Mouse (Mus musculus) kidney, adult 18-20 months (tissue): ENCODE measurements at regions not wholly inside any gene's neighbourhood (a gene's known extent, or its start where the extent isn't known, plus 50 kb on each side); places are given as distances from the start of the nearest gene placed in this dataset.

ENCODE experiments used
- DNase-seq: peaks from one replicate; pipeline ENCODE4 v3.0.0; 2021

DNA sequence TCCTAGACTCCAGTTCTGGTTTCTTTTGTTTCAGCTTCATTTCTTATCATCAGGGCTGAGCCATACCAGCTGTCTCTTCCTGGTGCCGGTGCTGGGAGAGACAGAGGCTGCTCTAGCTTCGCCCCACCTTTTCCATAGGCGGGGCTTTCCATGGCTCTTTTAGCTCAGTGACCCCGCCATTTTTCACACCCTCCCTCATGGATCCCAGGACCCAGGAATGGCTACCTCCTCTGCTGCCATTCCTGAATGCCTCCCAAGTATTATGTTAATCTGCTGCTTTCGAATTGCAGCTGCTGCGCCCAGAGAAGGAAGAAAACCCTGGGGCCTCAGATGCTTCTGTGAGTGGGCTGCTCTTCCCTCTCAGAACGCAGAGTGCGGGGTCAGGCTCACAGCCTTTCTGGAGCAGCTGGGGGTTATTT lies 214.9 kb downstream of the Pik3r1 start:
- DNase-seq, result no peak

DNA sequence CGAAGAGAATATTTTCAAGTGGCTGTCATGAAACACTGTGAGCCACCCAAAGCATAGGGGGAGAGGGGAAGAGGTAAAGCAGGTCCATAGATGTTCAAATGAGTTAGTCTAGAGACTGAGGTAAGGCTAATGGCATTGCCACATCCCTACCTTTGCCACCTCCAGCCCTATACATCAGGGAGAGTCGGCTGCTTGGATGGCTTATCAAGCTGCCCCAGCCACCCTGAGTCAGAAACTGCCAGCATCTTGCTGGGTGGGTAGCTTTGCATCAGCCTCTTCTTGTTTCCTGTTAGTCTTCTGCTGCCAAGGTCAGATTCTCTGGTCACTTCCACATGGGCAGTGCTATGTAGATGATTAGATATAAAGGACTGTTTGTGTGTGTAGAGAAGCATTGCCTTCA lies 215.6 kb downstream of the Pik3r1 start:
- no peak for DNase-seq

DNA sequence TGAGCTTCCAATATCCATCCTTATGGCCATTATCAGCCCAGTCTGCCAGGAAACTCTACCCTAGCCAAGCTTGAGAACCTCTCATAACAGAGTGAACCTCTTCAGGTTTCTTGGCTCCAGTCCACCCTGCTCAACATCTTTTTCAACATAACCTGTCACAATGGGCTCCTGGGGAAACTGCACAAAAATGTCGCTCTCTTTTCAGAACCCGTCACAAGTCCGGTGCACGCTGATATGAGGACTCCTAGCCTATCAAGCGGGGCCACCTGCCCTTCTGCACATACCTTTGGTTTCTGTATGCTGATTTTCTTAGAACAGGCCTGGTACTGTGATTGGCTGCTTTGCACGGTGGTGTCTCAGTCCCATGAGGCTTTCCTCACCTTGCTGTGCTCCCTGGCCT lies 216.9 kb downstream of the Pik3r1 start:
- no peak for DNase-seq

DNA sequence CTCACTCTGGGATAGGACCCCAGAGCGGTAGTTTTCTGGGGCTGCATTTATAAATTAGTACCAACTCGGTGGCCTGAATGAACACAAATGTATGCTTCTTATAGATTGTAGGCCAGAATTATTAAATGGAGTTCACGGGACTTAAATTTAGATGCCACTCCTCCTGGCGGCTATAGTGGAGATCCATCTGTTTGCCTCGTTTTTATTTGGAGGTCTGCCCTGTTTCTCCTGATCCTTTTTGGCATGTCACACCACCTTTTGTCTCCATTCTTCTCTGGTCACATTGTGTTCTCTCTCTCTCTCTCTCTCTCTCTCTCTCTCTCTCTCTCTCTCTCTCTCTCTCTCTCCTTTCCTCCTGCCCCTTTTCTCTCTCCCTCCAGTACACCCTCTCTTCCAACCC lies 217.5 kb downstream of the Pik3r1 start:
- no peak for DNase-seq

DNA sequence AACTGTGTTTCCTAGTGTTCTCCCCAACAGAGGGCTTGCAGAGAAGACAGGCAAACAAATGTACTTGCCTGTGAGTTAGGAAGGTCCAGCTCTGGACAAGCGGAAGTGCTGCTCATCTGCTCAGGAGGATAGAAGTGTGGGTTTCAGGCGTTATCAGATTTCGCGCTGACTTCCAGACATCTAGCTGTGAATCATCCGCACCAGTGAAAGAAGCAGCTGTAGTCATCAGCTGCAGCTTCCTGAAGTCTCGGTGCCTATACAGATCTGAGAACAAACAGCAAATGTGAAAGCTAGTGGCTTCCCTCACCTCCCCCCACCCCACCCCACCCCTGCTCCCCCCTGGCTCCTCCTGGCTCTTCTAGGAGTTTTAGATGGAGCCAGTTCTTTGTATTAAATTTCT lies 220.1 kb downstream of the Pik3r1 start:
- no peak for DNase-seq

DNA sequence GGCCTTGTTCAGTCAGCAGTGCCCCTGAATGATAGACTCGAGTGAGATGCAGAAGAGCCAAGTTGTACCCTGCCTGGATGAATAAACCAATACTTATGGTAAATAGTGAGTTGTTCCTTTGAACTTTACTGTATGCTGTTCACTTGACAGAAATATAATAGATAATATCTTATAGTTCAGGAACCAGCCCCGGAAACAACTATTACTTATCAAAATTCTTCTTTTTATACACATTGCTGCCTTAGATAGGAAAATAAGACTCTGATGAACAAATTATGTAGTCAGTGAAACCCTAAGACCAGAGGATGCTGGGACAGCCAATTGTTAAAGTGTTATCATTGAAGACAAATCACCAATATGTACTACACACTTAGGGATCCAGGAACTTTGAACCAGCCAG lies 220.7 kb downstream of the Pik3r1 start:
- no peak for DNase-seq

DNA sequence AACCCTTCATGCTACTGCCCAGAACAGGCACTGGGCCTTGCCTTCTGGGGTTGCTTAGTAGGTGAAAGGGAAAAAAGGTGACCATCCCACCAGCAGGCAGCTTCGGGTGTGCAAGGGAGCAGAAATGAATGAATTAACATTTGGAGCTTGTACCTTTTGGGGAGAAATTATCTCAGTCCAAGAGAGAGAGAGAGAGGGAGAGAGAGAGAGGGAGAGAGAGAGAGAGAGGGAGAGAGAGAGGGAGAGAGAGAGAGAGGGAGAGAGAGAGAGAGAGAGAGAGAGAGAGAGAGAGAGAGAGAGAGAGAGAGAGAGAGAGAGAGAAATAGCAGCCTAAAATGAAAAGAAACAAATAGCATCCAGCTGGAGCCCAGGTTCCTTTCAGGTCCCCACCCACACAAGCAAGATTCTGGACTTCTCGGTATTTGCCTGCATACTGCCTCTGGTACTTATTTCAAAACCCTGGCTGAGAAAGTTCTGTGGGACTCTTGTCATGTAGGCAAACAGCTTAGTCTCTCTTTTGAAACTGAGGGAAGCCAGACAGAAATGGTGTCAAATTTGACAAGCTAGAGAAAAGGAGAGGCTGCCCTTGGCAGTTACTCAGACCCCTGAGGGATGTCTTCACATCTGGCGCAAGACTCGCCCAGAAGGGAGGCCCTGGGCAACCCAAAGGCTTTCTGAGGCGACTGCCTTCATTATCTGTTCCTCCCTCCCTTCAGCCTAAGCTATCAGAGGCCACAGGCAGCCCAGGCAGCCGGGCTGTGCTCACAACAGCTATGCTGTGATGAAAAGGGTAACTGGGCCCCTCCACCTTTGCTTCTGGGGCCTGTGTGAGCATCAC lies 222.5 kb downstream of the Pik3r1 start:
- DNase-seq, result no peak

DNA sequence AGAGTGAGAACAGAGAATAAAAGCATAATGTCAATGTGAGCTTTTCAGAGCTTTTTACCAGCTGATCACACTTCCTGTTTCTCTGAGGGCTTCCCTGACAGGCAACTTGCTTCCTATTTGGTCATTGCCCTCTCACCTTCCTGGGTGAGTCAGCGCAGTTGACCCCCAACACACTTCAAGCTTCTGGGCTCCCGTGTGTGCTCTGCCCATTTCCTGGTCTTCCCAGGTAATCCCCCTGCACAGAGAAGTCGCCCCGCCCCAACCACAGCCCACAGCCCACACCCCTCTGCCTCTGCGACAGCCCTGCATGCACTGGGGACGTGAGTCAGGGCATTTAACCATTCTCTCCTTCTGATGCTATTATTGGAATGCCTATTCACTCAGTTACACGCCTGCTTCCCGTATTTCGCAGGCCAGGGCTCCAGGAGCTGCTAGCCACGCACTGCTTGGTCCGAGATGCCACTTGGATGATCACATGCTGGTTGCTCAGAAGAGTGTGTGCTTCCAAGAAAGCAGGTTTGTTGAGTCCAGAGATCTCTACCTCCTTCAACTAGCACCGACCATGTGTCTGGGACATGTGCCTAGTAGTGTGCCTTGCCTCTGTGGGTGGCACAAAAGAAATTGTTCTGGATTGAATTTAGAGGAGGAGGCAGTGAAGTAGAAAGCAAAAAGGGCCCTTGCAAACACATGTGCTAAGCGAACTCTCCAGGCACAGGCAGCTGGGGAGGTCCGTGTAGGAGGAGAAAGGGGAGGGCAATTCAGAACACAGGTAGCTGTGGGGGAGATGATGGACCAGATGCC lies 227.4 kb downstream of the Pik3r1 start:
- no peak for DNase-seq

DNA sequence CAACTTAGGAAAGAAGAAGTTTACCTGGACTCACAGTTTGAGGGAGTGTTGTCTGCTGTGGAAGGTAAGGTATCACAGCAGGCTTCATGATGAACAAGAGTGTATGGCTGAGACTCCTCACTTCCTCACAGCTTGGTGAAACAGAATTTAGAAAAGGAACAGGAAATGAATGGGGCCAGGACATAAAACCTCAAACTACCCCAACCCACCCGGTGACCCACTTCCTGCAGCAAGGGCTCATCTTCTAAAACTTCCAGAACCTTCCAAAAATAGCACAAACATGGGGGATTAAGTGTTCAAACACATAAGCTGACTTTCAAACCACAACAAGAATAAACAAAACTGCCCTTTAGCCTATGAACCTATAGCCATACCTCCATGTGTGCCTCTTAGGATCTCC lies 229.9 kb downstream of the Pik3r1 start:
- no peak for DNase-seq

DNA sequence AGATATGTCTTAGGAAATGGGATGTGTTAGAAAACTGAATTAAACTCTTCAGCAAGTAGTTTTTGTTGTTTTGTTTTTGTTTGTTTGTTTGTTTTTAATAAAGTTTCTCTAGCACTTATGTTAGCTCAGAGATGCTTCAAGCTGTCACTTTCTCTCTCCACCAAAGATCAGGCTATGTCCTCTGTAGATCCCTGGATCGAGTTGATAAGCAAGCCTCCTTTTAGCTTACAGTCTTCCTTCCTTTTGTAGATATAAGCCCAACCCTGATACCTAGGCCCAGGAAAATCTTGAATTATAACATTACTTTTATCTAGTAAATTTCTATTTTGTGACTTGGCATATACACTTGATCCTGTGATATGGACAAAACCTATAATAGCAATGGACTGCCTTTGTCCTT lies 232.0 kb downstream of the Pik3r1 start:
- no peak for DNase-seq

DNA sequence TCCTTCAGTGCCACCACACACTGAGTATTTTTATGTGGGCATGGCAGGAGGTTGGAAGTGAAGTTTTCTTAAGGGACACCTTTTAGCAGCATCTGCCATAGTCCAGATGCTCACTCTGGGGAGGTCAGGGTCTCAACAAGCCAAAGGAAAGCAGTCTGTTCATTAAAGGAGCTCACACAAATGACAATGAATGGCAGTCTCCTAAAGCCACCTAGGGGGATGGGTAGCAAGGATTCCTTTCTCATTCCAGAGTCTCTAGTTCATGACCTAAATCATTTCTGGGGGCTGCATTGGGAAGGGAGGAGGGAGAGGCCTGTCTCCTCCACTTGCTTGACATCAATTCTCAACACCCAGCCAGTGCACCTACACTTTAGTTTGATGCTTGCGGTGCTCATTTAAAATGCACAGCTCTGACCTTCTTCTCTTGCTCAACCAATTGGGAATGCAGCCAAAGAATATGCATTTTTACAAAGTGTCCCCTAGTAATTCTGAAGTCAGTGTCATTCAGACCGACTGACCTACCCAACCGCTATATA lies 232.6 kb downstream of the Pik3r1 start:
- DNase-seq, result no peak

DNA sequence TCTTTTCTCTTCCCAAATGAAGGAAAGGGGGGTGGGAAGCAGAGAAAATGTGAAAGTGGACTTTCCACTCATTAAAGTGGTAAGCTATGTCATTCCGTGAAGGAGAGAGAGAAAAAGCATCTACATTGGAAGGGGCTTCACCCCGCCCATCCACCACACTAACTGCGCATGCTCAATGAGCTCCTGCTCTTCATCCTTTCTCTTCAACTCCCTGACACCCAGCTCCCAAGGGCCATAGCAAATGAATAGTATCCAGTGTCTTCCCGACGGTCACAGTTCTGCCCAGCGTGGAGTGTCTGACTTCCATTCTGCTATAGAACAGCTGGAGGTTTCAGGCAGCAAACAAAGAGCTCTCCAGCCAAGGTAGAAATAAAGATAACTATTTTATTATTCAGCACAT lies 233.5 kb downstream of the Pik3r1 start:
- DNase-seq, result no peak

DNA sequence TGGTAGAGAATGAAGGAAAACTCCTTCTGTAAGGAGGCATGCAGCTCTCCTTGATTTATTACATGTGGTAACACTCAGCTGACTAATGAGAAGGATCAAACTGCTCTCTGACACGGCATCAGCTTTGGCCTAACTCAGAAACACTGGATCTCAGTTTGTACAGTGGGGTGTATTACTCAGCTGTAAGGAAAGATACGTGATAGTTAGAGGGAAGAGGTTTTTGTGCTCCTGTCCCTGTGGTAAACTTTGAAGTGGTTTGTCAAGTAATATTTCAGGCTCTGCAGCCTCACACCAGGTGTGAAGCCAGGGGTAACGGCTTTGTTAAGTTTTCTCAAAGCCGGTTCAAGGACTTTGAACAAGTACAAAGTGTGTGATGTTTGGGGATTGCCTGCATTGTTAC lies 235.1 kb downstream of the Pik3r1 start:
- no peak for DNase-seq

DNA sequence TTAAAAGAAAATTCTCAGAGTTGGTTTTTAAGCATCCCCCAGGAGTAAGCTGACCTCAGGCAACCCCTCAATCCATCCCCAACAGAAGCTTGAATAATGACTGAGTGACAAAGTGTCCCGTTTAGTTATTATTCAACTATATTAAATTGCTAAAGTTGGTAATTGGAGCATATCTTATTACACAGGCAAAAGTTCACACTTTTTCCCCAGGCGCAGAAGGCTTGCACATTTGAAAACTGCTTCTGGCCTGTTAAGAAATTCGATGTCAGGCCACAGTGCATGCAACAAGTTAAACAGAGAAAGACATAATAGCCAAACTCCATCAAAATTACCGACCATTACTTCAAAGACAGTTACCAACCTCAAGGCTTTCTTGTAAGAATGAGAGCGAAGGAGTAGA lies 240.3 kb downstream of the Pik3r1 start:
- no peak for DNase-seq

DNA sequence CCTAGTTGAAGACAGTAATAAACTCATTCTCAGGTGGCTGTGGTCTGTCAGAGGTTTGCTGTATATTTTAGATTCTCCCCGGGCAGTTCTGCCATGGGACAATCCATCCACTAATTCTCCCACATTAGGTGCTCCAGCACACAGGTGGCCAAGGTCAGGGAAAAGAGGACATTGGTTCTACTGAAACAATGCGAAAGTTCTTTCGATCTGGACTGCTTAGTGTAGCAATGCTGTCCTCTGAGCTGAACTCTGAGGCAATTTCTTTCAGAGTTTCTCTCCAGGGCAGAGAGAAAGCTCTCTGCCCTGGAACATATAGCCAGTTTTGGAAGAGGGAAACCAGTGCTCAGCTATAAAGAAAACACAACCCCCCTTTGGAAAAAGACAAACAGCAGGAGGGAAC lies 243.2 kb downstream of the Pik3r1 start:
- no peak for DNase-seq

DNA sequence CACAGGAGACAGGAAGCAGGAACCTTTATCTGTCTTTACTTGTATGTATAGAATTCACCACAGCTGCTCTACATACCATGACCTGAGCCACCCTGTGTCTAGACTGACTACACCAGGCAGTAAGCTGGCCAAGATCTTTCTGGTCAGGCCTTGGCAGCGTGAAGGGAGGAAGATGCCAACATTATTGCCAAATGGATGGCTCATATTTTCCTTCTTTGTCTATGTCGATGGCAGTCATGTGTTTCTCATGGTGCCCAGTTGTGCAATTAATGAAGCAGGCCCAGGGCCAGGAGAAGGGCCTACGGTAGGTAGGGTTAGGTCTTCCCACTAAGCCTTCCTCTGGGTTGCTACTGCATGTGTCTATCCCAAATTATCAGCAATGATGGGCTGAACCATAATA lies 243.8 kb downstream of the Pik3r1 start:
- DNase-seq, result no peak

DNA sequence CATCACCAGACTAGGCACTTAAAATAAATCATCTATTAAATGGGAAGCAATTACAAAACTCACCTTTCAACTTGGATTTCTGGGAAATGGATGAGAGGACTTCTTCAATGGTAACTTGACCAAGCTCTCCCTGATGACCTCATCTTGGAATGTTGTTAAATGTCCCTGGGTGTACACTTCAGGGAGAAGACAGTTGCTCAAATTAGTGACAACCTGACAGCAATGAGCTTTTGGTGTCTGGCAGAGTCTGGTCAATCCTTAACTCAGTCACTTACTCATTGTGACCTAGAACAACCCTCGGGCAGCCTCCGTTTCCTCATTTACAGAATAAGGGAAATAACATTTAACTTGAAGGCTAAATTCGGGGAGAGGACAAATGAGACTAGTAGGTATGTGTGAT lies 244.5 kb downstream of the Pik3r1 start:
- DNase-seq, result no peak

DNA sequence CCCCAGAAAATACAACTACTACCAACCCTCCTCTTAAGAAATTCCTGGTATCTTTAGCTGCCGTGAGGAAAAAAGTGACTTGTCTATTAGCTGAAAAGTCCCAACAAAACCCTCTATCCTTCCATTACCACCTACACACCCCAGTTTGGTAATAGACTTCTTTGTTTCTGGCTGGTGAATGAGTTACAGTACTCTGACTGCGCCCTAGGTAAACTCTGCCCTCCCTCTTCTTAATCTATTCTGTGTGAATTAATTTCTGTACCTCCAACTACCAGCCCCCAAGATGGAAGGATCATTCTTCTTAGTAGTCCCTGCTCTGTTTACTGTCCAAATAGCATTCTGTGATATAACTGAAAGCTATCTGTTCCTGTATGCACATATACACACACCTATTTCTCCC lies 245.4 kb downstream of the Pik3r1 start:
- no peak for DNase-seq

DNA sequence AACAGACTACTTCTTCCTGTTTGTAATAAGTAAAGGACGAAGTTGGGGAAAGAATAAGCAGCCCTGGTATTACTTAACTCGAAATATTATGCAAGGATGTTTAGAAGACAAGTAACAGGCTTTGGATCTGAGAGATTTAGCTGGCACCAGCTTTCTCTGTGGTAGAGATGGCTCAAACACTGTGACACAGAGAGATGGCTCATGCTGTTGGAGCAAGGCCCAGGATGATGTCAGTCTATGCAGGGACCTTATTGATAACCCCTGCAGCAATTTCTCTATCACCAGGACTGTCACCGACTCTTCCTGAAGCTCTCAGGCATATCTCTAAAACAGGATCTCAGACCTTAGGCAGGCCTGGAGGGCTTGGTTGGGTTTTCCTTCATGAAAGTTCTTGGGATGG lies 254.7 kb downstream of the Pik3r1 start:
- DNase-seq, result no peak

DNA sequence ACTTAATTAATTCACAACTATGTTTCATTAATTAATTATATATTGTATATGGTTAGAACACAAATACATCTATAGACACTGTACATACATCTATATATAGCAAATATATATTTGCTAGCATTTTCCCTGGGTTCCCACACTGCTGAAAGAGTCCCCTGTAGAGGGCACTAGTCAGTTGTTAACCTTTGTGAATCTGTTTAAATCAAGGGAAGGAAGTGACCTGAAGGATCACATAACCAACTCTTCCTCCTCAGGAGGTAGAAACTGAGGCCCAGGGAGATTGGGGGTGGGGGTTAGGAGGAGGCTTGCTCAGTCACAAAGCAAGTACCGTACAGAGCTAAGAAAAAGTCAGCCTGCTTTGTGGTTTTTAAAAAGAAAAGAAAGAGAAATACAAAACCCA lies 258.1 kb downstream of the Pik3r1 start:
- no peak for DNase-seq

DNA sequence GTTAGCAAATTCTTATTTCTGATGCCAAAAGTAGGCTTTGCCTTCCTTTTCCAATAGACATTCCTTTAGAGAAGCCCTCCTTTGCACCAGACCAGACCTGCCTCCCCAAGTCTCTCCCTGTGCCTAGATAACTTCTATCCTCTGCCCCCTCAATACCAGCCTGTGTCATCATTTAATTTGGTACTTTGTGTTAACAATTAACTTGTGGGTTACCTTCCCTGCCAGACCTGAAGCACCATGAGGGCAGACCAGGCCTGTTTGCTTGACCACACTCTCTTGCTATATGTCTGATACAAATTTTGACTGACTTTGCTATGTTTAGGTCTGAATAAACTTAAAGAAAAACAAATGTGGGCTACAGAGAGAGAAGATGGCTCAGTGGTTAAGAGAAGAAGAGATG lies 259.7 kb downstream of the Pik3r1 start:
- DNase-seq, result no peak

DNA sequence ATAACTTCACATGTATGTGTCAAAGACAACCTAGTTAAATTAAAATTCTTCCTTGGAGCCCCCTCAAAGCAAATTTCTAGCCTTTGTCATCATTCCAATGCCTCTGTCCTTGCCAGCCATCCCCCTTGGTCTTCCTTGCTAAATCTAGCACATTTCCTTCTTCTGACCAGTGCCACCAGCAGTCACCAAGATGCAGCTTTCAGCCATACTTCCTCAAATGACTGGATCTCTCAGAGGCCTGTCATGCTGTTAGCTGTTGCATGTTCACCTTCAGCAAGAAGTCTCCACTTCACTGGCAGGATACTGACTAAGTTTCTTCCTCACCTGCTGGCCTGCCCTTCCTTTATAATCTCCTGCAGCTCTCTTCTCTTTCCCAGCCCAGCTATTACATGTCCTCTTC lies 261.3 kb downstream of the Pik3r1 start:
- no peak for DNase-seq

DNA sequence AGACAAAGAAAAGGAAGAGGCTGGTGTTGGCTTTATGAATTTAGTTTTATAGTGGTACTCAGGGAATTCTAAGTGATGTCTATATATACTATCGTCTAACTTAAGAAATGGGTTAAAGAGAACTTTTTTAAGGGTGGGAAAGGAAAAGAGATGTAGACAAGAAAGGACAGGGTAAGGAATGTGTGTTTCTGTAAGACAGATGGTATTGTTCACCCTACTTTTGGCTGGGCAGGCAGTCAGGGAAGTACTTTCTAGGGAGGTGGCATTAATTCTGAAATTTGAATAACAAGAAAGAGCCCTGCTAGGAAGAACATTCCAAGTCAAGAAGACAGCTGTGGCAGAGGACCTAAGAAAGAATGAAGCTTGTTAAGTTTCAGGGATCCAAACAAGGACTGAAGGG lies 263.0 kb downstream of the Pik3r1 start:
- DNase-seq, result no peak

DNA sequence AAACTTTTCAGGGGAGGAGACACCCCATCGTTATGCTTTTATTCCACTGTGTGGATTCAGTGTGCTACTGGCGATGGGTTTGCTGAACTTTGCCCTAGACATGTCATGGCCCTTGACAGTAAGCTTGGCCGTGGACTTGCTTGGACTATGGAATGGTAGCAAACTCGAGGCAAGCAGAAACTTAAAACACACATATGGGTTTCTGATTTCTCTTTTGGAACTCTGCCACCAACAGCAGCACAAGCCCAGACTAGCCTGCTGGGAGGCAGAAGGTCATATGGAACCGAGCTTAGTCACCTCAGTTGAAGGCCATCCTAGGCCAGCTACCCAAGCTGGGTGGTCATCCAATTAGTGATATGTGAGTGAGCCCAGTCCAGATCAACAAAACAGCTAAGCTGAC lies 263.8 kb downstream of the Pik3r1 start:
- DNase-seq, result peak; percentile 22
